Mouse (Mus musculus) lung, postnatal 0 days (tissue): ENCODE results near the gene Gm49373.

Source experiments
- CTCF ChIP-seq: IDR thresholded peaks from 2 replicates; pipeline ENCODE4 v1.5.1; 2016; ENCODE audit warnings: antibody characterized with exemption, mild to moderate bottlenecking
- EP300 ChIP-seq: IDR thresholded peaks from 2 replicates; pipeline ENCODE4 v1.6.1; 2016; ENCODE audit warnings: antibody characterized with exemption, mild to moderate bottlenecking, control low read depth

DNA sequence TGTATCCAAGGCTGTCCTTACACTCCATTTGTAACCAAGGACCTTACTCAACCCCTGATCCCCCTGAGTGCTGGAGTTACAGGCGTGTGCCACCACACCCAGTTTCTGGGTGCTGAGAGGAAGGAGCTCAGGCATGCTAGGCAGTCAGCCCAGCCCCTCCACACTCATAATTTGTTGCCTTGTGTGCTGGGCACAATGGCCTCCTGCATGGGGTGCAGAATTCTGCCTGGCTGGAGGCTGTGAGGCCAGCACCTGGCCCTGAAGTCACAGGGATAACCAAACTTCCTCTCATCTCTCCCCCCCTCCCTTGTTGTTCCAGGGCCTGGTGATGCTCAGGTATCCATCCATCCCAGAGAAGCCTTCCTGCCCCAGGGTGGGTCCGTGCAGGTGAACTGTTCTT, 54.3 kb downstream of the Gm49373 start:
- TF ChIP-seq CTCF (no peak), EP300 (no peak)
